Mouse (Mus musculus): ENCODE results near the gene Gck. TPM values are rescaled to one million over a fixed set of nuclear protein-coding genes. Genes with fewer than 3 reads are reported as not detected.

Gck gene
- total RNA-seq, 2 experiments from 2014 or later: 3.9 to 6.9 TPM

Other genes starting within 250 kb of the Gck start
- gene Mrps24, start 234.4 kb downstream of the Gck start, total RNA-seq (2021): 100 to 1,000 TPM; 127 to 172 TPM
- gene Urgcp, start 187.7 kb downstream of the Gck start, total RNA-seq (2021): 10 to 100 TPM; 70.4 to 74.7 TPM
- 10 to 100 TPM; 50.1 to 65.1 TPM for gene Dbnl, start 161.6 kb downstream of the Gck start, total RNA-seq (2021)
- gene Pgam2, start 146.3 kb downstream of the Gck start, total RNA-seq (2021): 1 to 10 TPM in 1 of 2 experiments, not detected in 1; 1.1 TPM
- 1 to 10 TPM; 4.9 to 5.3 TPM for gene Polm, start 112.1 kb downstream of the Gck start, total RNA-seq (2021)
- gene Aebp1, start 88.1 kb downstream of the Gck start, total RNA-seq (2021): 100 to 1,000 TPM; 245 to 387 TPM
- 10 to 100 TPM; 34.1 to 44.6 TPM for gene Pold2, start 71.8 kb downstream of the Gck start, total RNA-seq (2021)
- not detected for gene Myl7, start 51.3 kb downstream of the Gck start, total RNA-seq (2021)
- gene Ykt6, start 5.6 kb upstream of the Gck start, total RNA-seq (2021): 10 to 100 TPM; 65.6 to 85.9 TPM
- 10 to 100 TPM; 11.5 to 16.9 TPM for gene Camk2b, start 116.3 kb upstream of the Gck start, total RNA-seq (2021)
- under 1 TPM in 1 of 2 experiments, not detected in 1; 0.42 TPM for gene A730071L15Rik, start 249.9 kb upstream of the Gck start, total RNA-seq (2021)

Data from adrenal gland, adult 18-20 months (tissue).